Mouse (Mus musculus): ENCODE measurements around the gene Isoc2a. TPM values are rescaled to one million over a fixed set of nuclear protein-coding genes. Genes with fewer than 3 reads are reported as not detected.

Isoc2a gene
- polyA plus RNA-seq, 1 experiment from 2014 or later = 1.1 TPM

Other genes with a start within 250 kb of the Isoc2a start
- gene Tmem86b, start 245.7 kb upstream of the Isoc2a start, polyA plus RNA-seq (2014; fragmentation: Nextera tagmentation; extraction: Ambion mirVana) = 3.8 and 4.6 TPM in 2 replicates
- gene Ppp6r1, start 218.1 kb upstream of the Isoc2a start, polyA plus RNA-seq (2014; fragmentation: Nextera tagmentation; extraction: Ambion mirVana) = 3.2 and 7.0 TPM in 2 replicates
- 81.5 and 83.7 TPM in 2 replicates for gene Hspbp1, start 192.1 kb upstream of the Isoc2a start, polyA plus RNA-seq (2014; fragmentation: Nextera tagmentation; extraction: Ambion mirVana)
- gene Brsk1, start 186.5 kb upstream of the Isoc2a start, polyA plus RNA-seq (2014; fragmentation: Nextera tagmentation; extraction: Ambion mirVana) = 1.7 TPM in 2 replicates
- not detected in 2 replicates for gene Tmem150b, start 151.9 kb upstream of the Isoc2a start, polyA plus RNA-seq (2014; fragmentation: Nextera tagmentation; extraction: Ambion mirVana)
- gene Kmt5c, start 137.0 kb upstream of the Isoc2a start, polyA plus RNA-seq (2014; fragmentation: Nextera tagmentation; extraction: Ambion mirVana) = 58.6 and 63.5 TPM in 2 replicates
- gene Cox6b2, start 124.1 kb upstream of the Isoc2a start, polyA plus RNA-seq (2014; fragmentation: Nextera tagmentation; extraction: Ambion mirVana) = 32.9 and 42.4 TPM in 2 replicates
- not detected in 2 replicates for gene Fam71e2, start 105.9 kb upstream of the Isoc2a start, polyA plus RNA-seq (2014; fragmentation: Nextera tagmentation; extraction: Ambion mirVana)
- not detected in 2 replicates for gene Il11, start 94.3 kb upstream of the Isoc2a start, polyA plus RNA-seq (2014; fragmentation: Nextera tagmentation; extraction: Ambion mirVana)
- gene Tmem190, start 94.2 kb upstream of the Isoc2a start, polyA plus RNA-seq (2014; fragmentation: Nextera tagmentation; extraction: Ambion mirVana) = not detected in 2 replicates
- 2.2 and 2.4 TPM in 2 replicates for gene Tmem238, start 87.5 kb upstream of the Isoc2a start, polyA plus RNA-seq (2014; fragmentation: Nextera tagmentation; extraction: Ambion mirVana)
- gene Rpl28, start 84.3 kb upstream of the Isoc2a start, polyA plus RNA-seq (2014; fragmentation: Nextera tagmentation; extraction: Ambion mirVana) = 143 and 156 TPM in 2 replicates
- 317 and 378 TPM in 2 replicates for gene Ube2s, start 64.6 kb upstream of the Isoc2a start, polyA plus RNA-seq (2014; fragmentation: Nextera tagmentation; extraction: Ambion mirVana)
- gene Shisa7, start 32.5 kb upstream of the Isoc2a start, polyA plus RNA-seq (2014; fragmentation: Nextera tagmentation; extraction: Ambion mirVana) = 0.09 TPM in 1 of 2 replicates, not detected in the other
- 2.9 and 3.3 TPM in 2 replicates for gene Isoc2b, start 6.9 kb upstream of the Isoc2a start, polyA plus RNA-seq (2014; fragmentation: Nextera tagmentation; extraction: Ambion mirVana)
- gene Gm36210, start 29.4 kb downstream of the Isoc2a start, polyA plus RNA-seq (2014; fragmentation: Nextera tagmentation; extraction: Ambion mirVana) = 0.17 and 0.20 TPM in 2 replicates
- 2.6 and 2.8 TPM in 2 replicates for gene Zfp628, start 38.1 kb downstream of the Isoc2a start, polyA plus RNA-seq (2014; fragmentation: Nextera tagmentation; extraction: Ambion mirVana)
- gene Nat14, start 44.9 kb downstream of the Isoc2a start, polyA plus RNA-seq (2014; fragmentation: Nextera tagmentation; extraction: Ambion mirVana) = 4.7 and 5.0 TPM in 2 replicates
- 0.53 and 1.1 TPM in 2 replicates for gene Ssc5d, start 48.6 kb downstream of the Isoc2a start, polyA plus RNA-seq (2014; fragmentation: Nextera tagmentation; extraction: Ambion mirVana)
- 3.3 and 5.4 TPM in 2 replicates for gene Sbk2, start 87.3 kb downstream of the Isoc2a start, polyA plus RNA-seq (2014; fragmentation: Nextera tagmentation; extraction: Ambion mirVana)
- 0.44 and 0.49 TPM in 2 replicates for gene Sbk3, start 94.0 kb downstream of the Isoc2a start, polyA plus RNA-seq (2014; fragmentation: Nextera tagmentation; extraction: Ambion mirVana)
- 32.5 and 38.8 TPM in 2 replicates for gene Zfp579, start 119.0 kb downstream of the Isoc2a start, polyA plus RNA-seq (2014; fragmentation: Nextera tagmentation; extraction: Ambion mirVana)
- gene Zfp524, start 137.3 kb downstream of the Isoc2a start, polyA plus RNA-seq (2014; fragmentation: Nextera tagmentation; extraction: Ambion mirVana) = 10.2 and 11.0 TPM in 2 replicates
- 25.5 and 25.9 TPM in 2 replicates for gene Fiz1, start 137.5 kb downstream of the Isoc2a start, polyA plus RNA-seq (2014; fragmentation: Nextera tagmentation; extraction: Ambion mirVana)
- gene Gm44973, start 138.3 kb downstream of the Isoc2a start, polyA plus RNA-seq (2014; fragmentation: Nextera tagmentation; extraction: Ambion mirVana) = 0.89 TPM in 1 of 2 replicates, not detected in the other
- 3.4 and 5.5 TPM in 2 replicates for gene Zfp865, start 143.2 kb downstream of the Isoc2a start, polyA plus RNA-seq (2014; fragmentation: Nextera tagmentation; extraction: Ambion mirVana)
- 1.5 and 2.9 TPM in 2 replicates for gene Ccdc106, start 143.4 kb downstream of the Isoc2a start, polyA plus RNA-seq (2014; fragmentation: Nextera tagmentation; extraction: Ambion mirVana)
- gene 4632433K11Rik, start 157.0 kb downstream of the Isoc2a start, polyA plus RNA-seq (2014; fragmentation: Nextera tagmentation; extraction: Ambion mirVana) = not detected in 2 replicates
- gene Zfp784, start 161.3 kb downstream of the Isoc2a start, polyA plus RNA-seq (2014; fragmentation: Nextera tagmentation; extraction: Ambion mirVana) = 3.4 and 4.2 TPM in 2 replicates
- 14.7 and 17.8 TPM in 2 replicates for gene Zfp580, start 174.4 kb downstream of the Isoc2a start, polyA plus RNA-seq (2014; fragmentation: Nextera tagmentation; extraction: Ambion mirVana)
- gene U2af2, start 185.0 kb downstream of the Isoc2a start, polyA plus RNA-seq (2014; fragmentation: Nextera tagmentation; extraction: Ambion mirVana) = 84.0 and 85.5 TPM in 2 replicates
- 47.0 and 48.1 TPM in 2 replicates for gene Epn1, start 203.1 kb downstream of the Isoc2a start, polyA plus RNA-seq (2014; fragmentation: Nextera tagmentation; extraction: Ambion mirVana)
- gene Rfpl4, start 239.8 kb downstream of the Isoc2a start, polyA plus RNA-seq (2014; fragmentation: Nextera tagmentation; extraction: Ambion mirVana) = not detected in 2 replicates
- 1.3 and 1.8 TPM in 2 replicates for gene Rasl2-9, start 248.8 kb downstream of the Isoc2a start, polyA plus RNA-seq (2014; fragmentation: Nextera tagmentation; extraction: Ambion mirVana)

All from heart, embryonic 11.5 days (tissue).